Mouse (Mus musculus): Measurements from ENCODE around the gene Rp9.
"Not testable (repeated sequence)": the region's sequence is repeated elsewhere in the genome, so short reads cannot be mapped to it uniquely, and the experiment has no call there.

The Rp9 gene

DNA sequence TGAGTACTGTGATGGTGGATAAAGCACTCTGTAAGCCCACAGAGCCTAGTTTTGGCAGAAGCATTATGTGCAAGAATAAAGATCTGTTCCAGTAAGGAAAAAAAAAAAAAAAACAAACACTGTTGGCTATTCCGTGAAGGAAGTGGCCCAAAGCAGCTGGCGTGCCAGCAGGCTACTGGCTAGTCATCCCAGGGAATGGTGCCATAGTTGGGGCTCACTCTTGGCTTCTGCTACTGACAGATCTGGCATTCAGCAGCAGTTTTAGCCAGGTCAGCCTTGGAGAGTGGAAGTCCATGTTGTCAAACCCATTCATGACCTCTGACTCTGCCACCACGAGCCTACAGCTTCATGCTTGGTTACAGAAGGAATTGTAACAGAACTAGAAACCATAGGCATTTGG lies 7.6 kb downstream of the Rp9 start:
- DNase-seq (ENCODE audit: low spot score), result no peak

DNA sequence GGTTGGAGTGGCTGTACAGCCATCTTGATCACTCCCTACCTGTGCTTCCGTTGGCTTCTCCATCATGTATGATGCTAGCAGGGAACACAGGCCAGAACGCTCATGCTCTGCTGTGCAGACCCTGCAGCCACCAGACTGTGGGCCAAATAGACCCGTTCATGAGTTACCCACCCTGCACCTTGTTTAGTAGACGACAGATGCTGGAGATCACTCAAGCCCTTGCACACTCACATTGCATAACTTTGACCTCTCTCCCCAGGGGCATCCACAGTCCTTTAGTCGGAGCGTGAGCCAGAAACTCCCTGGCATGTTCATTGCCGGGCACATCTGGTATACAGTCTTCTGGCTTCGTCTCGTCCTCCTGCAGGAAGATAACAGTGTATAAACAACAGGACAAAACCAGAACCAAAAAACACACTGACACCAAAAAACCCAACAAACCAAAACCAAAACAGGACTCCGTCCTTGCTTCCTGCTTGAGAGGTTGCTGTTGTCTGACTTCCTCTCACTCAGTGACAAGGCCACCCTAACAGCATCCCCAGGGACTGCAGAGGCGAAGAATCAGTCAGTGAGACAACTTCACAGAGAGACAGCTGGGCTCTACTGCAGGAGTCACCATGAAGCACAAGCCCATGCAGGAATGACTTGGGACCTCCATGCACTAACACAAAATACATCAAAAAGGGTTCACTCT lies 12.3 kb downstream of the Rp9 start:
- DNase-seq (ENCODE audit: low spot score), result no peak

DNA sequence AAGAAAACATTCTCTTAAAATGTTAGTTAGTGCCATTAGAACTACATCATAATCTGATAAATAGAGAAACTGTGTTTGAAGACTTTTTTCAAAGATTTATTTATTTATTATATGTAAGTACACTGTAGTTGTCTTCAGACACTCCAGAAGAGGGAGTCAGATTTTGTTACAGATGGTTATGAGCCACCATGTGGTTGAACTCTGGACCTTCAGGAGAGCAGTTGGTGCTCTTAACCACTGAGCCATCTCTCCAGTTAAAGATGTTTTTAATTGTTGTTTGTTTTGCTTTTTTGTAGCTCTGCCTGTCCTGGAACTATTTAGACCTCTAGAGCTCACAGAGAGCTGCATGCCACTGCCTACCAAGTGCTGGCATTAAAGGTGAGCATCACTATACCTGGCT lies 14.5 kb downstream of the Rp9 start:
- no peak for DNase-seq (ENCODE audit: low spot score)

DNA sequence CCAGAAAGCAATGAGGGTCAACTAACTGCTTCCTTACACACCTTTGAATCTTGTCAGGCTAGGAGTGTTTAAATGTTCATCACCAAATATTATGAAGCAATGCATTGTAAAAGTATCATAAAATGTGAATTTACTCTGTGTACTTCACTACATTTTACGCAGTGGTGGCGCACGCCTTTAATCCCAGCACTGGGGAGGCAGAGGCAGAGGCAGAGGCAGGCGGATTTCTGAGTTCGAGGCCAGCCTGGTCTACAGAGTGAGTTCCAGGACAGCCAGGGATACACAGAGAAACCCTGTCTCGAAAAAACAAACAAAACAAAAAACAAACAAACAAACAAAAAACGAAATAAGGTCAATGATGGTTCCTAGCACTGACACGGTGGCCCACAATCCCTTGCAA lies 15.6 kb downstream of the Rp9 start, which contains the start of gene Gm17545:
Gm17545 (plus strand) TSS at position 301 of the 400 bp plus-strand sequence.
- not testable (repeated sequence) for DNase-seq (ENCODE audit: low spot score)

DNA sequence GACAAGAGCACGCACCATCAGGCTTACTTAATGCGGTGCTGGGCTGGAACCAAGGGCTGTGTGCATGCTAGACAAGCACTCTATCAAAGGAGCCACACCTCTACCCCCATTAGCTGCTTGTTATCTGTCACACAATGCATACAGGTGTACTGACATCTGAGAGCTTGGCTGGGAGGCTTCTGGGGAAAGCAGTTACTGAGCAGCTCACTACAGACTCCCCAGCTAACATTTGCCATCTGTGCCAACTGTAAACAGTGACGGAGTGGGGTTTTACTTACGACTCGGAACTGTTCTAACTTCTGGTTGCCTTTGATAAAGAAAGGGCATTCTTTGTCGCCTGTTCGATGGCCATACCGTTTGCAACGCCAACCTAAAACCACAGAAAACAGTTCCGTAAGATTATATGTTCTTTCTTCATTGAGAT lies 16.0 kb downstream of the Rp9 start:
- no peak for DNase-seq (ENCODE audit: low spot score)

DNA sequence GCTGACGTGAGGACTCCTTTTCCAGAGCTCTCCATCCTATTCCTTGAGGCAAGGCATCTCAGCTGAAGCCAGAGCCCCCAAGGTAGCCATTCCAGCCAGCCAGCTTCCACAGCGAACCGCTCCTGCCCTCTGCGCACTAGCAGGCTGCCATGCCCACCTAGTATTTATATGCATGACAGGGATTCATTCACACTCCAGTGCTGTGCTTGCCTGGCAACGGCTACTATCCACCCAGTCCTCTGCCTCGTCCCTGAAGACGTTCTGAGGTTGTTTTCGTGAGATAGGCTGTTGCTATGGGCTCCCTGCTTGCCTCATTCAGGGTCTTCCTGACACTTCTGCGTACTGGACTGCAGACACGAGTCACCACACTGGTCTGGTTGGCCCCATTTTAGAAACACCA lies 16.8 kb downstream of the Rp9 start:
- no peak for DNase-seq (ENCODE audit: low spot score)

DNA sequence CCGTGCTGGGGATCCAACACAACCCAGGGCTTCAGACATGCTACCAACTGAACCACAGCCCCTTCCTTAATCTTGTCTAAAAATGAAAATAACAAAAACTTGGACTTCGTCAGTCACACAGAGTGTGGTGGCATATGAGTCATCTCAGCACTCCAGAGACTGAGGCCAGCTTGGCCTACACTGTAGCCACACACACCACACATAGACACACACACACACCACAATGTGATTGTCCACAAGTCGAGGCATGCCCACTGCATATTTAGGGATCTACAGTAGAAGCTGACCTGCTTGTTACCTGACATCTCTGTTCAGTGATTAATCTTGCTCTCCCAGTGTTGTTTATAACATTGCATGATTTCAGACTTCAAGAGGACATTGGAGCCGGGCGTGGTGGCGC lies 20.3 kb downstream of the Rp9 start:
- DNase-seq (ENCODE audit: low spot score), result no peak

DNA sequence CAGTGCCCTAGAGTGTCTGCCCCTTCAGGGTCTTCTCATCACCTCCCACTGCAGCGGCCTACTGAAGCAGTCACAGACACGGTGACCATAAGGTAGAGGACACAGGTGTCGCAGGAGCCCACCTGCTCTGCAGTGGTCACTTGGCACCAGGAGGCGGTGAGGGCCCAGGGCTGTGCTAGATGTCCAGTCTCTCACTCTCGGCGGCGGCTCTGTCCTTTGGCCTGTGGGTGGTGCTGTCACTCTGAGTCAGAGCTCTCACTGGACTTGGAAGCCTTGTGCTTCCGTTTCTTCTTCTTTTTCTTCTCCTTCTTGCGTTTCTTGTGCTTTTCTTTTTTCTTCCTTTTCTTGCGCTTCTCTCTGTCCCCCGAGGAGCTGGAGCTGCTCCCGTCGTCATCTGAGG lies 21.1 kb downstream of the Rp9 start:
- no peak for DNase-seq (ENCODE audit: low spot score)

DNA sequence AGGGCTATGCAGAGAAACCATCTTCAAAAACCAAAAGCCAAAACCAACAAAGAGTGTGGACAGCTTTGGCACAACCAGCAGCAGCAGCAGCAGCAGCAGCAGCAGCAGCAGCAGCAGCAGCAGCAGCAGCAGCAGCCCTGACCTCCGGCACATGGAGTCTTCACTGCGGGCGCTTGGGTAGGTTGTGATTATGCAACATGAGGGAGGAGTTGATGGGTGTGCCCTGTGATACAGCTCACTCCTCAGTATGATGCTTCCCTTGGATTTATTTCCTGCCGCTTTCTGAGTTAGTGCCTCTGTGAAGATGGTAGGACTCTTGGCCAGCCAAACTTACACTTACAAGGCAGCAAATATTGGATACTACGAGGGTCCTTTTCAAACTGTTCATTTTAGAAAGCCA lies 22.3 kb downstream of the Rp9 start:
- DNase-seq (ENCODE audit: low spot score), result no peak

DNA sequence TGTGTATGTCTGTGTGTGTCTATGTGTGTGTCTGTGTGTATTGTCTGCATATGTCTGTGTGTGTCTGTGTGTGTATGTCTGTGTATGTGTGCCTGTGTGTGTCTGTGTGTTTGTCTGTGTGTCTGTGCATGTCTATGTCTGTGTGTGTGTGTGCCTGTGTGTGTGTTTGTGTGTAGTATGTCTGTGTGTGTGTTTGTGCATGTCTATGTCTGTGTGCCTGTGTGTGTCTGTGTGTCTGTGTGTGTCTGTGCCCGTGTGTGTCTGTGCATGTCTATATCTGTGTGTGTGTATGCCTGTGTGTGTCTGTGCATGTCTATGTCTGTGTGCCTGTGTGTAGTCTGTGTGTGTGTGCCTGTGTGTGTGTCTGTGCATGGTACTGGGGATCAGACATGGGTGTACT lies 24.4 kb downstream of the Rp9 start:
- no peak for DNase-seq (ENCODE audit: low spot score)

DNA sequence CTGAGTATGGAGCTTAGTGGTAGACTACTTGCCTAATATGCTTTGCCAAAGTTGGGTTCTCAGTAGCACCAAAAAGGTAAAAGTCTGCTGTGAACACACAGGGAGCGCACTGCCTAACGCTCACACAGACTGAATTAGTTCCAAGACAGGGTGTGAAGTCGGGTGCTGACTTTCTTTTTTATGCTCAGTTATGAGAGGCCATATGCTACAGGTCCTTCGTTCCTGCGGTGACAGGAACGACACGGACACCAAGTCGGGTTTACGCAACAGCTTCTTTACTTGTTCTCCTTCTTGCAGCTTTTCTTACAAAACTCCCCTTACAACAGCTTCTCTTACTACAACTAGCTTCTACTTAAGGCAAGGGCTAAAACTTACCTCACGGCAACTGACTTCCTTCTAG lies 26.4 kb downstream of the Rp9 start:
- no peak for DNase-seq (ENCODE audit: low spot score)

DNA sequence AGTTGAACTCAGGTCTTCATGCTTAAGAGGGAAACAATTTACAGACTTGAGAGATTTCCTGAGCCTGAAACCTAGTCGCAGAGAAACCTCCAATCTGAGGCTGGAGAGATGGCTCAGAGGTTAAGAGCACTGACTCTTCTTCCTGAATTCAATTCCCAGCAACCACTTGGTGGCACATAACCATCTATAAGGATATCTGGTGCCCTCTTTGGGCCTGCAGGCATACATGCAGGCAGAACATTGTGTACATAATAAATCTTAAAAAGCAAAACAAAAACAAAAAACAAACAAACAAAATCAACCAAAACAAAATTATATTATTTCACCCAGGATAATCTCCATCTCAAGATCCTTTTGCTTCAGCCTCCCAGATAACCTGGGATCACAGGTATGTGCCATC lies 30.7 kb downstream of the Rp9 start:
- no peak for DNase-seq (ENCODE audit: low spot score)

DNA sequence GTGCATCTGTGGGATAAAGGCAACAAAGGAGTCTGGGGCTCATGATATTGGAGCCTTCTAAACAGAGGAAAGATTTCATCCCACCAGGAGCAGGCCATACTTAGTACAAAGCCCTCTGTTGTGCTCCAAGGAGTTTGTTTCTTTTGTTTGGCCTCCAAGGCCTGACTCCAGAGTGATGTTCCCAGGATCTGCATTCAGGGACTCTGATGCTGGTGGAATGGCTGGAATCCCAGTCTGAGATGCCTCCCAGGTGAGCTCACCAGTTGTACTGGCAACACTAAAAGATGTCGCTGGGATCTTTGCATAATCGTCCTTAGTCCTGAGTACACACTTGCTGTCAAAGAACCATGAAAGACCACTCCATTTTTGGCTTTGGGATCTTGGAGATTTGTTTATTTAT lies 35.4 kb downstream of the Rp9 start:
- DNase-seq (ENCODE audit: low spot score), result no peak

DNA sequence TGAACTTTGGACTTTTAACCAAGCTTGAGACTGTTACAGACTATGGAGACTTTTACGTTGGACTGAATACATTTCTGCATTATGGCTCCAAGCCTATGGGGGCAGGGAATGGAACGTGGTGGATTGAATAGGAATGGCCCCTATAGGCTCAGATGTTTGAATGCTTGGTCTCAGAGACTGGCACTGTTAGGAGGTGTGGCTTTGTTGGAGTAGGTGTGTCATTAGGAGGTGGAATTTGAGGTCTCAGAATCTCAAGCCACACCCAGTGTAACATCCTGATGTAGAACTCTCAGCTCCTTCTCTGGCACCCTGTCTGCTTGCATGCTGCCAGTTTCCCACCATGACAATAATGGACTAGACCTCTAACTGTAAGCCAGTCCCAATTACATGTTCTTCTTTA lies 36.3 kb downstream of the Rp9 start:
- DNase-seq (ENCODE audit: low spot score), result no peak

DNA sequence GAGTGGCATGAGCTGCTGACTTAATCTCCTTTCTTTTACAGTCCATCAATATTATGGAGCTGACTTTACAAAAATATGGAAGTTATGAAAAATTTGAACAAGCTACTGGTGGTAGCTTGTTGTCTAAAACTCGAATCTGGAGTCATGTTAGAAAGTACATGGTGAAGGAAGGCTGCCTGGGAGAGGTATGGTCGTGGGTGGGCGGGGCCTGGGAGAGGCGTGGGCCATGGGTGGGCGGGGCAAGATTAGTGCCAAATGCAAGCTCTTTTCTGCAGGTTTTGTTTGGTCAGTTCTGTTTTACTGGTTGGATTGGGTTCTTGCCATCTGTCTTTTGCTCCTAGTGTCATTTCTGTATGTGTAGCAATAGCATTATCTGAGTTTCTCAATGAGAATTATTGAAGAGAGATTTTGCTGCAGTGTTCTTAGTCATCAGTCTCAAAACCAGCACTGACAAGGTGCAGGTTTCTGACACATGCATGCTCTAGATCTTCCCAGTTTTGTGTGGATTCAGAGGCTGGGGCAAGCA lies 39.2 kb downstream of the Rp9 start:
- DNase-seq (ENCODE audit: low spot score), result no peak

DNA sequence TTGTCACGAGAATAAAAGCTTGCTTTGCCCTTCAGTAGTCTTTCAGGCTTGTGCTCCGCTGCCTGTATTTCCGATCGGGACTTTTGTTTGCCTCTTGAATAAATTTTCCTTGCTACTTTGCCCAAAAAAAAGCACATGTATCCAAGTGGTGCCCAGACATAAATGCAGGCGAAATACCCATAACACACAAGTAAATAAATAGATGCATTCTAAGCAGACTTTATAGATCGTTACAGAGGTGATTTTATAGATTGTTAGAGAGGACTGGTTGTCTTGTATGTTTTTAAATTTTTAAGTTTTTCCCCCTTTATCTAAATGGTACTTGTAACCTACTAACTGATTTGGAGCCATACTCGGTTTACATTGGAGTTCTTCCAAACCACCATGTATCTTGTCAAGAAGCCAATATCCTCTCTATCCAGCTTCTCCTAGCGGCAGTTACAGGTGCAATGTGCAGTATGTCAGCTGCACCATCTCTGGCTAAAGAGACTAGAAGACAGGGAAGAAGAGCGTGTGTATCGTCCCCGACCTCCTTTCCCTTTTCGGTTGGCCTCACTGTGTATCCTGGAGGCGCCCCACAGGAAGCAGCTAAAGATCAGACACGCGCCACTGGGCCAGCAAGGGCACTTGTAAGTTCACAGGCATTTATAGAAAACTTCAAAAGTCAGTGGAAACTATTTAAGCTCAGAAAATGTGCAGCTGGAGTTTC lies 39.9 kb downstream of the Rp9 start:
- DNase-seq (ENCODE audit: low spot score), result no peak

DNA sequence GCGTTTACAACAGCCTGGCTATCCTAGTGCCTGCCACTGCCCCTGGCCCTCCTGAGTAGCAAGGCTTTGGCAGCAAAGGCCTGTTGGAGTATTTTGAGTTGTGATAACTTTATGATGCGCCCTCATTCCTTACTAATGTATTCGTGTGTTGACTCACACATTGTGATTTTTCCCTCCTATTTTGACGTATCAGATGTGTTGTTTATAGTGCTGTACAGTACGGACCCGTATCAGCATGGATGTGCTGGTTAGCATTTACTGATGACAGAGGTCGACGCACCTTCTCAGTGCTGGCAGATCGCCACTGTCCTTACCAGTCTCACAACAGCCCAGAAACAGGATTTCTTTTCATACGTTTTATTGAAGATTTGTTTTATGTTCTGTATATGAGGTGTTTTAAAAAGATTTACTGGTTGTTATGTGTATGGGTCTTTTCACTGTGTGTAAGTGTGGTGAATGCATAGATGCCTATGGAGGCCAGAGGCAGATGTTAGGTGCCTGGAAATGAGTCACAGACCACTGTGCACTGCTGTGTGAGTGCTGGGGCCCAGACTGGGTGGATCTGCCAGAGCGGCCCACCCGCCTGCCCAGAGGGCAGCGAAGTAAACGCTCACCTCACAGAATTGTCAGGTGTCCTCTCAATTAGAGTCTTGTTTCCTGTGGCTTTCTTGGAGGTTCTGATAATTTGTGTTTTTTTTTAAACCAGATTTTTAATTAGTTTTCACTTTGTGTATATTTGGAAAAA lies 40.7 kb downstream of the Rp9 start:
- no peak for DNase-seq (ENCODE audit: low spot score)

DNA sequence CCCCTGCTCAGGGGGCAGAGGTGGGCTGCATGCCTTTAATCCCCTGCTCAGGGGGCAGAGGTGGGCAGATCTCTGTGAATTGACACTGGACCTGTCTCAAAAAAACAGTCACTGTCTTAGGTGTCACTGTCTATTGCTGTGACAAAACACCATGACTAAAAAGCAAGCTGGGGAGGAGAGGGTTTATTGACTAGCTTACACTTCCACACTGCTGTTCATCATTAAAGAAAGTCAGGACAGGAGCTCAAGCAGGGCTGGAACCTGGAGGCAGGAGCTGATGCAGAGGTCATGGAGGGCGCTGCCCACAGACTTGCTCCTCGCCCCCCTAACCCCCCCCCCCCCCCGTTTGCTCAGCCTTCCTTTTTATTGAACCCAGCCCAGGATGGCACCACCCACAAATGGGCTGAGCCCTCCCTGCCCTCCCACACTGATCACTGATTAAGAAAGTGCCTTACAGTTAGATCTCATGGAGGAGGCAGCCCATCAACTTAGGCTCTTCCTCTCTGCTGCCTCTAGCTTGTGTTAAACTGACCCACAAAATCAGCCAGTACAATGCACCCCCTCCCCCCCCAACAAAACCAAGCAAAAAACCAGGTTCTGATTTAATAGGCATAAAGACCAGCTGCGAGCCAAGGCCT lies 41.4 kb downstream of the Rp9 start:
- no peak for DNase-seq (ENCODE audit: low spot score)

DNA sequence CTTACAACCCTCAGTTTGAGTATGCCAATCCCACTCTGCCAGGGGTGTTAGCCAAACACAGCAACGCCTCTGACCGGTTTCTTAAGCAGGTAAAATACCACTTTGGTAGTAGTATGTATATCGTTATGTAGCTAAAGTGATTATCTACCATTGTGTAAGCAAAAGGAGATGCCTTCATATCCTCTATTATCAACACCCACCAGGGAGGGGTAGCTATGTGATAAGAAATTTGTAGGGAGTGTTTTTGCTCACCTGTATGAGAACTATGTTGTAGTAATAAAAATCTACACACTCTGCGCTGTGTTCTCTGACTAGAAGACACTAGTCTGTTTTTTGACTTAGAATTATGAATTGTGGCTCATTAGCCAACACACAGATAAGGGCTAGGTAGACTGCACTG lies 44.8 kb downstream of the Rp9 start:
- no peak for DNase-seq (ENCODE audit: low spot score)

DNA sequence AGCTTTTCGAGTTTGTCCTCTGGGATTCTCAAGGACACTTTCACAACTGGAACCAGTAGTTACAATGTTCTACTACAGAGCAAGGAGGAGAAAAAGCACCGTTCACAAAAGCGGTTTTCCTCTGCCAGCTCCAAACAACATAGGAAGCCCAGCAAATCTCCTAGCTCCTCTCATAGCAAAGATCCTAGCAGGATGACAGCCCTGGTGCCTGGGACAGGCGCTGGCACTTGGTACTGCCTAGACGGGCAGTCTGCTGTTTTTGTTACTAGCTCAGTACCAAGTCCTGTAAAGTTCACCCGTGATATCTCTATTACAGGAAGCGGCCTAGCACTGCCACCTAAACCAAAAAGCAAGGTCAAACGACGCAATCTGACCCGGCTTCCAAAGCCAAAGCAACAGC lies 45.3 kb downstream of the Rp9 start:
- DNase-seq (ENCODE audit: low spot score), result no peak

DNA sequence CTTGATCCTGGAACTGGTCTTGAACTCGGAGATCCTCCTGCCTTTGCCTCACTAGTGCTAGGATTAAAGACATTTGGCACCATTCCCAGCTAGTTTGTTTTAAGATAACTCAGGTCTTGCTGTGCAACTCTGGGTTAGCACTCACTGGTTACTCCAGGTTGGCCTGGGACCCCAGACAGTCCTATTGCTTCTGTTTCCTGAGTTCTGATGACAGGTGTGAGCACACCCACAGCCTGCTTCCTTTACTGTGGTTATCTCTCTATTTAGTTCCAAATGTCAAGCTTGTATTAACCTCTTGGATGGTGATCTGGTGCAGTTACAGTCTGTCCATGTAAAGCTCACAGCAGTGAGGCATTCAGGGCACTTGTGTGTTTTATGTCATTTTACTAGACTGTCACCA lies 46.0 kb downstream of the Rp9 start:
- DNase-seq (ENCODE audit: low spot score), result no peak

DNA sequence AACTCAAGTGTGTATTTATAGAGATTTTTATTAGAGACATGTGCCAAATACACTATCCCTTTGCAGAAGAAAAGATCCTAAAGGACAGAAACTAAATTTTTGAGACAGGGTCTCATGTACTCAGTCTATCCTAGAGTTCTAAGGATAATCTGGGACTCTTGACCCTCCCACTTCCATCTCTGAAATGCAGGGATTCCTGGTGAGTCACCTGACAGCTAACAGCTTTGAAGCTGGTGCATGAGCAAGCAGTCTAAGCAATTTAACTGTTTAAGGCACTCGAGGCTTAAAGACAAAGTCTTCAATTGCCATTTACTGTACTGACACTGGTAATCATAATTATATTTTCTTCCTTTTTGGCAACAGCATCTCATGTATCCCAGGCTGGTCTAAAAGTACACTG lies 47.0 kb downstream of the Rp9 start:
- DNase-seq (ENCODE audit: low spot score), result no peak

DNA sequence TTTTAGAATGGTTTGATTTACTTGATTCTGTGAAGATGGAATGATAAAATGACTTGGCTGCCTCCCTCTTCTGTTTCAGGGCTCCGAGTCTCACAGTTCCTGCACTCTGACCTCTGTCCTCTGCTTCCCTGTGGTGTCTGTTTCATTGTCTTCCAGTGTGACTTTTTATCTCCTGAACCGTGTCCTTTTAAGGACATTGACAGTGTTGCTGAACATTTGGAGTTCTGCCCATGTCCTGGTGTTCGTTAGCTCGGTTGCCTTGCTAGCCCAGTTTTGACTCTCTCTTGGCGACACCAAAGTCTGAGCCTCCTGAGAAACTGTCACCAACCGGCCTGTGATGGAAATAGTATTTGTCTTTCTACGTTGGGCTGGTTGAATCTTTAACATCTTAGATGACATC lies 49.1 kb downstream of the Rp9 start:
- no peak for DNase-seq (ENCODE audit: low spot score)

Measured in urinary bladder, postnatal 25 days (tissue).